Mouse (Mus musculus): ENCODE measurements at regions not wholly inside any gene's neighbourhood (a gene's known extent, or its start where the extent isn't known, plus 50 kb on each side); places are given as distances from the start of the nearest gene placed in this dataset.

DNA sequence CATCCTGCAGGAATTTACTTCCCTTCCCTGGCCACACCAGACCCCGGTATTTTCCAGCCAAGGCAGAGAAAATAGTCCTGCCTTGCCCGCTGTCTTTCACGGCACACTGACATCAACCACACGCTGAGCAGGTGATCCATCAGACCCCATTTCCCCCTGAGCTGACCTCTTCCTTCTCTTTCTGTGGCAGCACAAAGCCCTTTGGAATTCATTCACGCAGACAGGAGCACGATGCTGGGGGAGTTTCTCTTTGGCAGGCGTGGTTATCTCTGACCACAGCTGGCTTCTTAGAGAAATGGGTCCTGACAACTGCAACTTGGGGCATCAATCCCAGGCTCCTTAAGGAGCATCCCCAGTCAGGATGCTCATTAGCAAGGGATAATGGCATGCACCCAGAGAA lies 215.2 kb downstream of the Adra2a start:
- Histone ChIP-seq H3K27me3 (ENCODE audit: insufficient read depth, low read length) (no peaks in the 10 kb centered on the region), H3K36me3 (ENCODE audit: insufficient read depth, low read length) (no peaks in the 10 kb centered on the region), H3K4me1 (replicated peaks; ENCODE audit: low read depth, low read length) (no peaks in the 10 kb centered on the region), H3K4me3 (replicated peaks; ENCODE audit: low read length) (no peak overlapping the region), H3K9me3 (ENCODE audit: low read length) (no peaks in the 10 kb centered on the region)
- TF ChIP-seq POU5F1 (IDR thresholded peaks at IDR 0.05; ENCODE audit: borderline replicate concordance, low read length) (no peak), CTCF (conservative IDR thresholded peaks at IDR 0.05; ENCODE audit: low read length) (no peak), NANOG (IDR thresholded peaks at IDR 0.05; ENCODE audit: borderline replicate concordance, low read length) (no peak)

DNA sequence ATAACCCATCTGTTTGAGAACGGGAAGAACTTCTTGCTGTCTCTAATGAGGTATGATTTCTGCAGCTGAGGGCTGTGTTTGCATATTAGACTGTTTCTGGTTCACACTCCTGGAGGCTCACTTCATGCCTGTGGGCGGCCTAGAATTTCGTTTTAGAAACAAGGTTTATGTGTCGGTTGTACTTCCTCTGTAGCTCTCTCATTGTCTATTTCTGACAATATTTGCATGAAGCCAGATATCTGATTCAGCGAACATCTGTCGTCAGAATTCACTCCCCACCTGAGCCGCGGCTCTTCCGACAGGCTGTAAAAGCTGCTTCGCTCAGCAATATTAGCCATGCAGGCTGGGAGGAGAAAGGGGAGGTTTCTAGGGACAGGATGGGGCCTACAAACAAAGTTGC lies 233.4 kb downstream of the Adra2a start:
- H3K27me3 ChIP-seq (ENCODE audit: insufficient read depth, low read length), result no peaks in the 10 kb centered on the region
- no peaks in the 10 kb centered on the region for H3K4me1 ChIP-seq (replicated peaks; ENCODE audit: low read depth, low read length)
- no peak overlapping the region for H3K4me3 ChIP-seq (replicated peaks; ENCODE audit: low read length)
- TF ChIP-seq POU5F1 (IDR thresholded peaks at IDR 0.05; ENCODE audit: borderline replicate concordance, low read length) (no peak), CTCF (conservative IDR thresholded peaks at IDR 0.05; ENCODE audit: low read length) (no peak), NANOG (IDR thresholded peaks at IDR 0.05; ENCODE audit: borderline replicate concordance, low read length) (no peak)
- H3K36me3 ChIP-seq (ENCODE audit: insufficient read depth, low read length), result no peaks in the 10 kb centered on the region
- H3K9me3 ChIP-seq (ENCODE audit: low read length), result peaks cover 10% of the 10 kb centered on the region

DNA sequence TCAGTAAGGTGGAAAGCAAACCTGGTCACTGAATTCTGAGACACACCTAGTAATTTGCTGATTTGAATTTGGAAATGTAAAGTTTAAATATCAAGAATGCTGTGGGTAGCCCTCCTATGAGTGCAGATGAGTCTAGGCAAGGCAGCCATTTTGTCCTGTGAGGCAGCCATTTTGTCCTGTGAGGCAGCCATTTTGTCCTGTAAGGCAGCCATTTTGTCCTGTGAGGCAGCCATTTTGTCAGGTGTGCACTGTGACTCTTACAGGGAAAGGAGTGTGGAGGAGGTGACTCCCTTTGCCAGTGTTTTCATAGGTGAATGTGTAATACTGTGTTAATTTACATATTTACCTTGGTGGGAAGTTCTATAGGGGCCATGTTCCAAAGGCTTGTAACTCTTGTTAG lies 241.5 kb downstream of the Adra2a start:
- TF ChIP-seq CTCF (conservative IDR thresholded peaks at IDR 0.05; ENCODE audit: low read length), result no peak
- no peak for TF ChIP-seq POU5F1 (IDR thresholded peaks at IDR 0.05; ENCODE audit: borderline replicate concordance, low read length)
- no peak for TF ChIP-seq NANOG (IDR thresholded peaks at IDR 0.05; ENCODE audit: borderline replicate concordance, low read length)
- Histone ChIP-seq H3K27me3 (ENCODE audit: insufficient read depth, low read length) (no peaks in the 10 kb centered on the region), H3K9me3 (ENCODE audit: low read length) (peaks cover 14% of the 10 kb centered on the region), H3K4me3 (replicated peaks; ENCODE audit: low read length) (no peak overlapping the region), H3K4me1 (replicated peaks; ENCODE audit: low read depth, low read length) (no peaks in the 10 kb centered on the region), H3K36me3 (ENCODE audit: insufficient read depth, low read length) (no peaks in the 10 kb centered on the region)

DNA sequence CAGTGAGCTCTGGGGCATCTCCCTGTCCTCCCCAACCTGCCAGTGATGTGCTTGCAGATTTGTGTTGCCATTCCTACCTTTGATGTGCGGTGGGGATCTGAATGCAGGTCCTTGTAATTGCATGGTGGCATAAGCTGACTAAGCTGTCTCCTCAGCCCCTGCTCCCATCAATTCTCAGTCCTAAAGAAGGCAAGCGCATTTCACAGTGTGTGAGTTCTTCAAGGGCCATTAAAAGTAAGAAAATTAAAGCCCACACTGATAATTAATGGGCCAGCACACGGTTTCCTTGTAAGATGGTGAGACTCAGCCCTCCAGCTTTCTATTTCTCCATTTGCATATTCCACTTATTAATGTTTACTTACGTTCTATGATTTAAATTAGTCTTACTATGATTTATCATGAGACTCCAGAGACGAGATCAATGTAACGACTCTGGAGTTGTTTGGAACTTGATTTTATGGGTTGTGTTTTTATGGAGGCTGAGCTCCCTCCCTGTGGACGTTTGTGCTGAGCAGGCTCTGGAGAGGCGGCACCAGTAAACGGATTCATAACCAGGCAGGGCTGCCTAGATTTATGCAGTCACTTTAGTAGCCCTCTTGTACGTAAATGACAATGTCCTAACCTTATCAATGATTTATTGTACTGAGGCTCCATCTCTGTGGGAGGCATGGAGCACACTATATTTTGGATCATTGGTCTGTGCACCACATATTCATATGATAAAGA lies 253.9 kb downstream of the Adra2a start:
- TF ChIP-seq CTCF (conservative IDR thresholded peaks at IDR 0.05; ENCODE audit: low read length) (no peak), POU5F1 (IDR thresholded peaks at IDR 0.05; ENCODE audit: borderline replicate concordance, low read length) (no peak), NANOG (IDR thresholded peaks at IDR 0.05; ENCODE audit: borderline replicate concordance, low read length) (no peak)

DNA sequence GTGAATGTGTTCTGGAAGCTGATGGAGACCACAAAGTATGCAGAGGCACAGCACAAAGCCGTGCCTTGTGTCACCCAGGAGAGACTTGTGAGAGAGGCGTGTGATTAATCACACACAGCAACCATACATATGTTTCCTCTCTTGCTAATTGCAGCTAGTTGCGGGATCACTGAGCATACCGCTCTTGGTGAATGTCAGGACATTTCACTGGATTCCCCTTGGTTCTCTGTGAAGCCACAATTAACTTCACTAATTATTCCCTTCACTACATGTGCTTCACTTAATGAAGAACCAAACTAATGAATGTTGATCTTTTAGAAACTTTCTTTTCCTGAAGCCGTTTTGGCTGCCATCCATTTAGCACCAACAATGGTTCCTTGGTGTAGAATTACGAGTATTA lies 267.3 kb downstream of the Adra2a start:
- no peak for TF ChIP-seq NANOG (IDR thresholded peaks at IDR 0.05; ENCODE audit: borderline replicate concordance, low read length)
- no peaks in the 10 kb centered on the region for H3K27me3 ChIP-seq (ENCODE audit: insufficient read depth, low read length)
- H3K36me3 ChIP-seq (ENCODE audit: insufficient read depth, low read length), result no peaks in the 10 kb centered on the region
- no peak overlapping the region for H3K4me3 ChIP-seq (replicated peaks; ENCODE audit: low read length)
- H3K4me1 ChIP-seq (replicated peaks; ENCODE audit: low read depth, low read length), result no peaks in the 10 kb centered on the region
- H3K9me3 ChIP-seq (ENCODE audit: low read length), result peaks cover 46% of the 10 kb centered on the region

More for the DNA sequence above, 253.9 kb downstream of the Adra2a start:
- H3K9me3 ChIP-seq (ENCODE audit: low read length), result no peaks in the 10 kb centered on the region; the same call in 1 of the 2 replicates
- H3K36me3 ChIP-seq (ENCODE audit: insufficient read depth, low read length), result no peaks in the 10 kb centered on the region
- no peaks in the 10 kb centered on the region for H3K27me3 ChIP-seq (ENCODE audit: insufficient read depth, low read length)
- no peak overlapping the region for H3K4me3 ChIP-seq (replicated peaks; ENCODE audit: low read length)
- H3K4me1 ChIP-seq (replicated peaks; ENCODE audit: low read depth, low read length), result no peaks in the 10 kb centered on the region

DNA sequence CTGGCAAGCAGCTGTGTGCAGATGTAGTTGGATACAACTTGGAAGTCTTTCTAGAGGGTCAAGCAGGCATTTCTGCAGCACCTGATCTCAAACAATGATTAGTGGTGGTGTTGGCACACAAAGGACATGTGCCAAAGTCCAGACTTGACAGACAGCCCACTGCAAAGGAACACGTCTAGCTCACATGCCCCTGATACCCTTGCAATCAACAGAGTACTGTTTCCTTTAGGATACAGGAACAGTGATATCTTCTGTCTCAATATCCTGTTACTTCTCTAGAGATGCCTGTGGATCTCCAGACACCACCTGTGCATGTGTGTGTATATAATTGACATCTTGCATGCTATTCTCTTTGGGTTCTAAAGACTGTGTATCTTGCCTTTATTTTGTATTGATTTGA lies 267.8 kb downstream of the Adra2a start:
- H3K27me3 ChIP-seq (ENCODE audit: insufficient read depth, low read length), result no peaks in the 10 kb centered on the region
- H3K4me1 ChIP-seq (replicated peaks; ENCODE audit: low read depth, low read length), result no peaks in the 10 kb centered on the region
- H3K36me3 ChIP-seq (ENCODE audit: insufficient read depth, low read length), result no peaks in the 10 kb centered on the region
- H3K4me3 ChIP-seq (replicated peaks; ENCODE audit: low read length), result no peak overlapping the region
- peaks cover 43% of the 10 kb centered on the region for H3K9me3 ChIP-seq (ENCODE audit: low read length)
- TF ChIP-seq NANOG (IDR thresholded peaks at IDR 0.05; ENCODE audit: borderline replicate concordance, low read length) (no peak), POU5F1 (IDR thresholded peaks at IDR 0.05; ENCODE audit: borderline replicate concordance, low read length) (no peak), CTCF (conservative IDR thresholded peaks at IDR 0.05; ENCODE audit: low read length) (no peak)

DNA sequence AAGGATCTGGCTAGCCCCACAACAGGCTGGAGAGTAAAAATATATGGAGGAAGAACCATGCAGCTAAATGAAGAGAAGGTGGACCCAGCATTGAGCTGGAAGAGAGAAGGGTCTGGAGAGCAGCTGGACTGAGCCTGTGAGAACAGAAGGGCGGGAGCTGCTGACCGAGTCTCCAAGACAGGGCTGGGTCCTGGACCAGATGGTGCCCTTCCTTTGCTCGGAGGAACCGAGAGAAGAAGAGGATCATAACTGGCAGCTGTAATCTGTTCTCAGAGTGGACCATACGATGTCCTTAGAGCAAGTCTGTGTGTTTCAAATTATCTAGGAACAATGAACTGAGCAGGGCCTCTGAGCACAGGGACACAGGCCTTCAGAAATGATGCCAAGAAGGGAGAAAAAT lies 279.3 kb downstream of the Adra2a start:
- H3K4me1 ChIP-seq (replicated peaks; ENCODE audit: low read depth, low read length), result no peaks in the 10 kb centered on the region
- H3K27me3 ChIP-seq (ENCODE audit: insufficient read depth, low read length), result 0 out of 2 replicates have a peak, but pooled peaks cover 2% of the 10 kb centered on the region
- no peak overlapping the region for H3K4me3 ChIP-seq (replicated peaks; ENCODE audit: low read length)
- H3K9me3 ChIP-seq (ENCODE audit: low read length), result peaks cover 35% of the 10 kb centered on the region
- TF ChIP-seq POU5F1 (IDR thresholded peaks at IDR 0.05; ENCODE audit: borderline replicate concordance, low read length), result no peak
- TF ChIP-seq CTCF (conservative IDR thresholded peaks at IDR 0.05; ENCODE audit: low read length), result no peak
- no peak for TF ChIP-seq NANOG (IDR thresholded peaks at IDR 0.05; ENCODE audit: borderline replicate concordance, low read length)
- H3K36me3 ChIP-seq (ENCODE audit: insufficient read depth, low read length), result no peaks in the 10 kb centered on the region

DNA sequence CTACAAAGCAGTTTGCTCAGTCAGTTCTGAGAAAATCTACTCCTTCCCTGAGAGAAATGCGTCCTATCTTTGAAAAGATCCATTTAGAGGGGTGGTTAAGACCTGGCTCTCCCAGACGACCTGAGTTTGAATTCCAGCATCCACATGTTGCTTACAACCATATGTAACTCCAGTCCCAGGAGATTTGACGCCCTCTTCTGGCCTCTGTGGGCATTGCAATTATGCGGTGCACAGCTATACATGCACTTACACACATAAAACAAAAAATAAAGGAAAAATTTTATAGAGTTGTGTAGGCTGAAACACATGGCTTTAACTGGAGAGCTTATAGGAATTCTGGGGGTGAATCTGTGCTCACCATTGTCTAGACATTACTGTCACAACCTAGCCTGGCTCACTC lies 281.0 kb downstream of the Adra2a start:
- Histone ChIP-seq H3K36me3 (ENCODE audit: insufficient read depth, low read length) (no peaks in the 10 kb centered on the region), H3K27me3 (ENCODE audit: insufficient read depth, low read length) (0 out of 2 replicates have a peak, but pooled peaks cover 2% of the 10 kb centered on the region)
- no peak for TF ChIP-seq NANOG (IDR thresholded peaks at IDR 0.05; ENCODE audit: borderline replicate concordance, low read length)
- no peak for TF ChIP-seq POU5F1 (IDR thresholded peaks at IDR 0.05; ENCODE audit: borderline replicate concordance, low read length)
- peak; percentile 62 for TF ChIP-seq CTCF (conservative IDR thresholded peaks at IDR 0.05; ENCODE audit: low read length)

DNA sequence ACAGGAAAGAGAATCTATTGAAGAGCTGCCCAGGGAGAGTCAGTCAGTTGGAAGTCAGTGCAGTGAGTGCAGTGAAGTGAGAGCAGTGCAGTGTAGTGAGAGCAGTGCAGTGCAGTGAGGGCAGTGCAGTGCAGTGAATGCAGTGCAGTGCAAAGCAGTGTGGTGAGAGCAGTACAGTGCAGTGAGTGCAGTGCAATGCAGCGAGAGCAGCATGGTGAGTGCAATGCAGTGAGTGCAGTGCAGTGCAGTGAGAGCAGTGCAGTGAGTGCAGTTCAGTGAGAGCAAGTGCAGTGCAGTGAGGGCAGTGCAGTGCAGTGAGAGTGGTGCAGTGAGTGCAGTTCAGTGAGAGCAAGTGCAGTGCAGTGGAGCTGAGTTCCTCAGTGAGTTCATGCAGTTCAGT lies 288.2 kb downstream of the Adra2a start:
- no peak overlapping the region for H3K4me3 ChIP-seq (replicated peaks; ENCODE audit: low read length)
- no peaks in the 10 kb centered on the region for H3K4me1 ChIP-seq (replicated peaks; ENCODE audit: low read depth, low read length)
- peaks cover 24% of the 10 kb centered on the region for H3K9me3 ChIP-seq (ENCODE audit: low read length)
- H3K27me3 ChIP-seq (ENCODE audit: insufficient read depth, low read length), result no peaks in the 10 kb centered on the region
- H3K36me3 ChIP-seq (ENCODE audit: insufficient read depth, low read length), result no peaks in the 10 kb centered on the region
- TF ChIP-seq POU5F1 (IDR thresholded peaks at IDR 0.05; ENCODE audit: borderline replicate concordance, low read length) (no peak), NANOG (IDR thresholded peaks at IDR 0.05; ENCODE audit: borderline replicate concordance, low read length) (no peak), CTCF (conservative IDR thresholded peaks at IDR 0.05; ENCODE audit: low read length) (no peak)

More for the DNA sequence above, 281.0 kb downstream of the Adra2a start:
- no peak overlapping the region for H3K4me3 ChIP-seq (replicated peaks; ENCODE audit: low read length)
- peaks cover 25% of the 10 kb centered on the region for H3K9me3 ChIP-seq (ENCODE audit: low read length)
- H3K4me1 ChIP-seq (replicated peaks; ENCODE audit: low read depth, low read length), result no peaks in the 10 kb centered on the region
